Mouse (Mus musculus) MEL (cell line): ENCODE data around the gene Stambp. TPM values are rescaled to one million over a fixed set of nuclear protein-coding genes. Genes with fewer than 3 reads are reported as not detected.
A peak's percentile ranks its signal among the peaks of the same experiment; 100 is the strongest.

Experiments
- DNase-seq: peaks from one replicate; pipeline ENCODE4 v3.0.0; 2011; ENCODE audit warnings: low read depth, low spot score
- H3K27ac ChIP-seq: 2 replicates; pipeline ENCODE4 v1.5.1; 2012; ENCODE audit warnings: low read depth, mild to moderate bottlenecking, control low read depth, low read length, moderate library complexity; ENCODE audit not compliant: control insufficient read depth
- H3K27me3 ChIP-seq, 2 experiments: fragments of 150-350 bp in 1 of 2; sonication (generic) in 1 of 2; 2 replicates each; pipeline ENCODE4 v1.6.1; 2012; ENCODE audit warnings: low read length in 2 of 2, mild to moderate bottlenecking in 2 of 2, improper control_type of control experiment in 1 of 2, moderate library complexity in 1 of 2; ENCODE audit not compliant: insufficient read depth in 2 of 2, control insufficient read depth in 1 of 2
- H3K36me3 ChIP-seq, 2 experiments: 2 replicates each; pipeline ENCODE4 v1.6.1; 2012 to 2014; ENCODE audit warnings: low read length in 2 of 2, improper control_type of control experiment in 1 of 2, inconsistent platforms in 1 of 2, mild to moderate bottlenecking in 1 of 2; ENCODE audit not compliant: insufficient read depth in 2 of 2, control insufficient read depth in 1 of 2
- H3K4me1 ChIP-seq, 2 experiments: fragments of 150-350 bp in 1 of 2; sonication (generic) in 1 of 2; 2 replicates each; pipeline ENCODE4 v1.6.1; 2012; ENCODE audit warnings: low read length in 2 of 2, improper control_type of control experiment in 1 of 2, mild to moderate bottlenecking in 1 of 2; ENCODE audit not compliant: insufficient read depth in 2 of 2, control insufficient read depth in 1 of 2
- H3K4me3 ChIP-seq, 2 experiments: fragments of 150-350 bp in 1 of 2; sonication (generic) in 1 of 2; 2 replicates each; pipeline ENCODE4 v1.5.1; 2012; ENCODE audit warnings: low read depth in 2 of 2, low read length in 2 of 2, mild to moderate bottlenecking in 2 of 2, moderate library complexity in 2 of 2, control low read depth in 1 of 2, improper control_type of control experiment in 1 of 2; ENCODE audit not compliant: control insufficient read depth in 1 of 2, insufficient read depth in 1 of 2
- H3K79me2 ChIP-seq: 2 replicates; pipeline ENCODE4 v1.6.1; 2012; ENCODE audit warnings: mild to moderate bottlenecking, low read length, moderate library complexity; ENCODE audit not compliant: control insufficient read depth, poor library complexity, insufficient read depth
- H3K9ac ChIP-seq: 2 replicates; pipeline ENCODE4 v1.6.1; 2012; ENCODE audit warnings: low read depth, mild to moderate bottlenecking, control low read depth, low read length, moderate library complexity; ENCODE audit not compliant: control insufficient read depth, poor library complexity, severe bottlenecking
- H3K9me3 ChIP-seq: fragments of 150-350 bp; sonication (generic); replicated peaks from 2 replicates; pipeline ENCODE4 v1.6.1; 2012; ENCODE audit warnings: mild to moderate bottlenecking, low read length, improper control_type of control experiment, moderate library complexity; ENCODE audit not compliant: insufficient read depth
- BHLHE40 ChIP-seq: IDR thresholded peaks from 2 replicates; pipeline ENCODE4 v1.6.1; 2012; ENCODE audit warnings: low read depth, mild to moderate bottlenecking, inconsistent platforms, low read length, improper control_type of control experiment, borderline replicate concordance
- CHD1 ChIP-seq: IDR thresholded peaks from 2 replicates; pipeline ENCODE4 v1.6.1; 2012; ENCODE audit warnings: low read depth, mild to moderate bottlenecking, inconsistent platforms, low read length, improper control_type of control experiment
- CTCF ChIP-seq, 3 experiments: IDR thresholded peaks in 2 of 3; conservative IDR thresholded peaks in 1 of 3; 2 replicates each; pipeline ENCODE4 v1.5.1; 2011 to 2012; ENCODE audit warnings: low read length in 3 of 3, low read depth in 2 of 3, mild to moderate bottlenecking in 2 of 3, improper control_type of control experiment in 1 of 3, inconsistent platforms in 1 of 3, mixed read lengths in 1 of 3, moderate library complexity in 1 of 3; ENCODE audit not compliant: control insufficient read depth in 1 of 3, insufficient read depth in 1 of 3, poor library complexity in 1 of 3, severe bottlenecking in 1 of 3
- E2F4 ChIP-seq: IDR thresholded peaks from 2 replicates; pipeline ENCODE4 v1.6.1; 2011; ENCODE audit warnings: low read depth, low read length, improper control_type of control experiment, borderline replicate concordance
- GABPA ChIP-seq: IDR thresholded peaks from 2 replicates; pipeline ENCODE4 v1.6.1; 2012; ENCODE audit warnings: low read depth, mild to moderate bottlenecking, inconsistent platforms, low read length, improper control_type of control experiment, moderate library complexity
- JUND ChIP-seq: IDR thresholded peaks from 2 replicates; pipeline ENCODE4 v1.6.1; 2011; ENCODE audit warnings: low read depth, mild to moderate bottlenecking, improper control_type of control experiment, low read length
- KAT2A ChIP-seq: conservative IDR thresholded peaks from 2 replicates; pipeline ENCODE4 v1.6.1; 2012; ENCODE audit warnings: low read depth, low read length, improper control_type of control experiment, inconsistent platforms
- MEF2A ChIP-seq: IDR thresholded peaks from 2 replicates; pipeline ENCODE4 v1.6.1; 2014; ENCODE audit warnings: low read depth, mild to moderate bottlenecking, inconsistent platforms, low read length, improper control_type of control experiment; ENCODE audit not compliant: poor library complexity, insufficient replicate concordance, severe bottlenecking; ENCODE audit errors: extremely low read depth
- MXI1 ChIP-seq: IDR thresholded peaks from 2 replicates; pipeline ENCODE4 v1.6.1; 2011; ENCODE audit warnings: mild to moderate bottlenecking, low read depth, low read length, improper control_type of control experiment
- MYB ChIP-seq: IDR thresholded peaks from 2 replicates; pipeline ENCODE4 v1.6.1; 2011; ENCODE audit warnings: mild to moderate bottlenecking, low read depth, low read length, improper control_type of control experiment
- MYC ChIP-seq: IDR thresholded peaks from 2 replicates; pipeline ENCODE4 v1.6.1; 2011; ENCODE audit warnings: low read depth, mild to moderate bottlenecking, low read length, improper control_type of control experiment, moderate library complexity
- NELFE ChIP-seq: IDR thresholded peaks from 2 replicates; pipeline ENCODE4 v1.6.1; 2011; ENCODE audit warnings: low read depth, low read length, improper control_type of control experiment
- POLR2A ChIP-seq, 2 experiments: IDR thresholded peaks; 2 replicates each; pipeline ENCODE4 v1.6.1; 2011 to 2012; ENCODE audit warnings: low read length in 2 of 2, mild to moderate bottlenecking in 2 of 2, control low read depth in 1 of 2, improper control_type of control experiment in 1 of 2, low read depth in 1 of 2, moderate library complexity in 1 of 2; ENCODE audit not compliant: control insufficient read depth in 1 of 2, insufficient read depth in 1 of 2, poor library complexity in 1 of 2
- RAD21 ChIP-seq: IDR thresholded peaks from 2 replicates; pipeline ENCODE4 v1.6.1; 2011; ENCODE audit warnings: mild to moderate bottlenecking, low read depth, low read length, improper control_type of control experiment
- RCOR1 ChIP-seq: IDR thresholded peaks from 2 replicates; pipeline ENCODE4 v1.6.1; 2012; ENCODE audit warnings: low read depth, mild to moderate bottlenecking, inconsistent platforms, low read length, improper control_type of control experiment
- SMC3 ChIP-seq: IDR thresholded peaks from 2 replicates; pipeline ENCODE4 v1.6.1; 2011; ENCODE audit warnings: low read depth, low read length, improper control_type of control experiment
- TAL1 ChIP-seq: IDR thresholded peaks from 2 replicates; pipeline ENCODE4 v1.6.1; 2012; ENCODE audit warnings: mild to moderate bottlenecking, inconsistent platforms, low read length, moderate library complexity, mixed read lengths
- USF1 ChIP-seq: IDR thresholded peaks from 2 replicates; pipeline ENCODE4 v1.6.1; 2014; ENCODE audit warnings: low read depth, mild to moderate bottlenecking, inconsistent platforms, low read length, improper control_type of control experiment, moderate library complexity
- ZC3H11A ChIP-seq: IDR thresholded peaks from 2 replicates; pipeline ENCODE4 v1.6.1; 2012; ENCODE audit warnings: low read depth, mild to moderate bottlenecking, inconsistent platforms, low read length, improper control_type of control experiment
- ZMIZ1 ChIP-seq: IDR thresholded peaks from 2 replicates; pipeline ENCODE4 v1.6.1; 2012; ENCODE audit warnings: low read depth, mild to moderate bottlenecking, inconsistent platforms, low read length, improper control_type of control experiment, moderate library complexity
- polyA plus RNA-seq, 2 experiments: library from polyadenylated mRNA; stranded (reverse) in 1 of 2; unstranded in 1 of 2; fragments of >175 nt in 1 of 2; fragments of >200 nt in 1 of 2; gene quantifications; 2 replicates each; pipeline versions ENCODE4 v1.2.1 to v1.2.4; 2012; ENCODE audit warnings: low replicate concordance in 2 of 2, low read depth in 1 of 2; ENCODE audit not compliant: insufficient read length in 2 of 2, insufficient read depth in 1 of 2, missing spikeins in 1 of 2
- total RNA-seq: library from RNA; depleted of rRNA; stranded (reverse); fragments of 300-350 nt; gene quantifications from 2 replicates; pipeline ENCODE4 v1.2.3, GENCODE M21; 2012

The Stambp gene
- total and polyA plus RNA-seq, 3 experiments = 4.0 to 18.3 TPM; not detected in 1

- no peak overlapping the region for H3K4me3 ChIP-seq
- H3K27ac ChIP-seq = no peak overlapping the region
- H3K4me1 ChIP-seq = no peaks in the 10 kb centered on the region
- no peak for DNase-seq
- TF ChIP-seq CHD1 = no peak
- TF ChIP-seq USF1 = no peak
- TF ChIP-seq BHLHE40 = no peak
- no peak for TF ChIP-seq GABPA
- H3K9ac ChIP-seq = no peak overlapping the region
- H3K27me3 ChIP-seq = peaks cover 10 to 17% of the 10 kb centered on the region in 2 experiments
- no peaks in the 10 kb centered on the region for H3K79me2 ChIP-seq
- H3K36me3 ChIP-seq = no peaks in the 10 kb centered on the region
- H3K9me3 ChIP-seq = no peaks in the 10 kb centered on the region
Observed at GRCm38 (mm10) chr6:83599060-83599550, 26.6 kb upstream of the Stambp start.

- H3K4me3 ChIP-seq = no peak overlapping the region
- TF ChIP-seq E2F4 = no peak
- TF ChIP-seq CTCF (IDR thresholded peaks at IDR 0.05 in 2 of 3, conservative IDR thresholded peaks at IDR 0.05 in 1 of 3; ENCODE audit: control insufficient read depth in 1 of 3, insufficient read depth in 1 of 3, low read depth in 2 of 3, low read length in 3 of 3, poor library complexity in 1 of 3, severe bottlenecking in 1 of 3) = peak; percentile 60 to 74 (median 68)
- TF ChIP-seq RAD21 = peak; percentile 34
- TF ChIP-seq MEF2A = no peak
- TF ChIP-seq SMC3 = peak; percentile 35
- TF ChIP-seq, all 39 proteins: peak for 3
- no peaks in the 10 kb centered on the region for H3K36me3 ChIP-seq
- H3K79me2 ChIP-seq = no peaks in the 10 kb centered on the region
- no peaks in the 10 kb centered on the region for H3K4me1 ChIP-seq
- no peak overlapping the region for H3K9ac ChIP-seq
- no peaks in the 10 kb centered on the region for H3K9me3 ChIP-seq
- DNase-seq = peak; percentile 52
- H3K27ac ChIP-seq = no peak overlapping the region
- peaks cover 12 to 17% of the 10 kb centered on the region in 2 experiments for H3K27me3 ChIP-seq
Observed at GRCm38 (mm10) chr6:83598646-83599045, 26.1 kb upstream of the Stambp start.

GRCm38 (mm10) chr6:83597988-83598387 lies 25.5 kb upstream of the Stambp start:
- Histone ChIP-seq H3K79me2 (no peaks in the 10 kb centered on the region), H3K4me1 (no peaks in the 10 kb centered on the region), H3K27me3 (peaks cover 12 to 17% of the 10 kb centered on the region in 2 experiments), H3K27ac (no peak overlapping the region), H3K36me3 (no peaks in the 10 kb centered on the region), H3K9me3 (no peaks in the 10 kb centered on the region), H3K4me3 (no peak overlapping the region), H3K9ac (no peak overlapping the region)
- no peak for DNase-seq
- no peak for TF ChIP-seq MXI1
- TF ChIP-seq MYB = no peak
- TF ChIP-seq ZMIZ1 = no peak
- no peak for TF ChIP-seq MYC
- TF ChIP-seq KAT2A = no peak
- TF ChIP-seq E2F4 = no peak
- TF ChIP-seq BHLHE40 = no peak
- TF ChIP-seq NELFE = no peak
- TF ChIP-seq CTCF (IDR thresholded peaks at IDR 0.05 in 2 of 3, conservative IDR thresholded peaks at IDR 0.05 in 1 of 3; ENCODE audit: control insufficient read depth in 1 of 3, insufficient read depth in 1 of 3, low read depth in 2 of 3, low read length in 3 of 3, poor library complexity in 1 of 3, severe bottlenecking in 1 of 3) = no peak
- no peak for TF ChIP-seq RAD21
- no peak for TF ChIP-seq CHD1
- no peak for TF ChIP-seq POLR2A (IDR thresholded peaks at IDR 0.05; ENCODE audit: control insufficient read depth in 1 of 2, insufficient read depth in 1 of 2, low read depth in 1 of 2, low read length in 2 of 2, poor library complexity in 1 of 2)
- no peak for TF ChIP-seq TAL1
- no peak for TF ChIP-seq ZC3H11A
- TF ChIP-seq RCOR1 = no peak
- TF ChIP-seq JUND = no peak
